Mouse (Mus musculus) left cerebral cortex, adult 11 months (tissue): Measurements from ENCODE around the gene Zfp352.
"Not testable (repeated sequence)": the region's sequence is repeated elsewhere in the genome, so short reads cannot be mapped to it uniquely, and the experiment has no call there.

Source experiments
- DNase-seq: peaks from one replicate; pipeline ENCODE4 v3.0.0; 2022; ENCODE audit warnings: low spot score

Zfp352 gene

DNA sequence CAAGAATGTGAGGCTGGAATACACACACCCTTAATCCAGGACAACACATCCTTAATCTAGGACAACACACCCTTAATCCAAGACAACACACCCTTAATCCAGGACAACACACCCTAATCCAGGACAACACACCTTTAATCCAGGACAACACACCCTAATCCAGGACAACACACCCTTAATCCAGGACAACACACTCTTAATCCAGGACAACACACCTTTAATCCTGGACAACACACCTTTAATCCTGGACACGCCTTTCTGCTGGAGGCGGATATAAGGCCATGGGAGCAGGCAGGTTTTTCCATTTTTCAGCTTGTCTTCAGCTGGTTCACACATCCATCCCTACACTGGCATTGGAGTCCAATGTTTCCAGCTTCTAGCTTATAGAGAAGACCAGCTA, at the start of gene Zfp352:
TSS of gene Zfp352 (plus strand) at position 301 of the 400 bp plus-strand sequence.
- no peak for DNase-seq

GRCm38 (mm10) chr4:90170890-90171483, 47.6 kb upstream of the Zfp352 start:
- peak; percentile 16 for DNase-seq

DNA sequence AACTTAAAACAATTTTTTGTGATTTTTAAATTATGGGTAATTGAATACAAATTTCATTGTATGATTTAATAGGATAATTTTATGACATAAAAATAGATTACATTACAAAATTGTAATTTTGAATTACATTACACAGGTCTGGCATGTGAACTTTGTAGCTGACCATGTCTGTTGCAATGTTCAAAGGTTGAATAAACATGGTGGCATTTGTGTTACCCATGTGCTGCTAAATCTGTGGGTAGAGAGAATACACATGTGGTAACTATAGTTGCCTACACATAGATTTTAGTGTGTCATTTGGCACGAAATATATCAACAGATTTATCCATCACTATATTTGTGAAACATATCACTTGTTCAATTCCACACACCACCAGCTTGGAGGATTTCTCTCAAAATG, 44.6 kb upstream of the Zfp352 start:
- no peak for DNase-seq

- DNase-seq = no peak
These were observed 15.2 kb upstream of the Zfp352 start for GRCm38 (mm10) chr4:90203421-90203820.

DNA sequence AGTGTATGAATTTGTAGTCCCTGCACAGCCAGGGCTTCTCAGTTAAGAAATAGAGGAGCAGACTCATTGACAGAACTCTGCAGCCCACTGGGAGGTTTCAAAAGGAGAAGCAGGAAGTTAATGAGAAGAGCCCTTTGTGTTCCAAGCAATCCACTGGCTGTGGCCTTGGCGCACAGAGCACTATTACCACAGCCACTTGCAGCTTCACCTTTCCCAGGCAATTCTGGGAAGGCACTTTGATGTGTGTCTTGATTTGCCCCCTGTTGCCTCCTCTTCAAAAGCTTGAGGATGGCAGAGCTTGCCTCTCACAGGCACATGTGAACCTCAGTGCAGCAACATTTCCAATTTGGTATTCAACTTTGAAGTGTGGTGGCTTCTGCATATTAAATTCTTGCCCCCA, 7.1 kb upstream of the Zfp352 start:
- DNase-seq = no peak

- no peak for DNase-seq
These were observed 6.5 kb upstream of the Zfp352 start for GRCm38 (mm10) chr4:90212076-90212475.

DNA sequence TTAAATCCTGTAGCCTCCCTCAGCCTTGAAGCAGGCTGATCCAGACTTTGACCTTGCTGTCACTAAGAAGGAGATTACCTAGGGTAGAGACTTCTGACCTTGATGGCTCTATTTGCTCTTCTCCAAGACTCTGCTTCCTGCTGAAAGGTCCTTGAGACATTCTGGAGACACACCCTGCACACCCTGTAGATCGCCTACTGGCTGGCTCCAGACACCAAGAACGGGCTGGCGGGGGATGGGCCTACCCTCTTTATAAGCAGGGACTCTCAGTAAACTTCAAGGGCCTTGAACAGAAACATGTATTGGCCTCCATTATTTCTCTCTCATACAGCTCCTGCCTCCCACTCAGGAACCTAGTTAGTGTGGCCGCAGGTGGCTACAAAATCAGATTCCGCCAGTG, 17.0 kb downstream of the Zfp352 start:
- not testable (repeated sequence) for DNase-seq

DNA sequence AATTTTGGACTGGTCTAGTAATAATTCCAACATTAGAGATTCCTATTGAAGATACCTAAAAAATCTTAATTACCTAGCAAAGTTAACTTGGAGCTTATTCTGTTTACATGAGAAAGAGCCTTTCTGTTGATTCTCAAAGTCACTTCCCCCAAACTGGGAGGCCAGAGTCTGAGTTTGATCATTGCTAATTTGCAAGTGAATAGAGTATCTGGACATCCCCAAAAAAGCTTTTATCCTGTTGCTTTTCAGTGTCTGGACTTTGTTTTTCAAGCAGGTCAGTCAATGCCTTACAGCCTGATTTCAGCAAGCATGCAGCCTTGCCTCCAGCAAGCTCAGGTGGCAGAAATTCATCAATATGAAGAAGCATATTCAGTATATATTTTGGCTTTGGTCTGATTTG, 51.2 kb downstream of the Zfp352 start:
- DNase-seq = no peak
